Mouse (Mus musculus) hindbrain, embryonic 12.5 days (tissue): Measurements from ENCODE around the gene B9d2. TPM values are rescaled to one million over a fixed set of nuclear protein-coding genes. Genes with fewer than 3 reads are reported as not detected.
A peak's percentile ranks its signal among the peaks of the same experiment; 100 is the strongest.

Source experiments
- ATAC-seq: fragments of 200-750 bp; cut with Nextera tagmentation; 2 replicates; pipeline ENCODE4 v1.8.0; 2017; ENCODE audit warnings: moderate TSS enrichment; ENCODE audit not compliant: low FRiP score
- H3K27ac ChIP-seq: fragments of 300-500 bp; sonication (generic); 2 replicates; pipeline ENCODE4 v1.5.1; 2016; ENCODE audit warnings: mild to moderate bottlenecking
- H3K27me3 ChIP-seq: fragments of 300-500 bp; sonication (generic); 2 replicates; pipeline ENCODE4 v1.6.1; 2016; ENCODE audit warnings: mild to moderate bottlenecking
- H3K36me3 ChIP-seq: fragments of 300-500 bp; sonication (generic); 2 replicates; pipeline ENCODE4 v1.6.1; 2016; ENCODE audit warnings: mild to moderate bottlenecking
- H3K4me1 ChIP-seq: fragments of 300-500 bp; sonication (generic); 2 replicates; pipeline ENCODE4 v1.6.1; 2016
- H3K4me2 ChIP-seq: fragments of 300-500 bp; sonication (generic); replicated peaks from 2 replicates; pipeline ENCODE4 v1.6.1; 2016; ENCODE audit warnings: mild to moderate bottlenecking
- H3K4me3 ChIP-seq: fragments of 300-500 bp; sonication (generic); 2 replicates; pipeline ENCODE4 v1.5.1; 2016; ENCODE audit warnings: mild to moderate bottlenecking
- H3K9ac ChIP-seq: fragments of 300-500 bp; sonication (generic); 2 replicates; pipeline ENCODE4 v1.6.1; 2016; ENCODE audit warnings: mild to moderate bottlenecking, moderate library complexity
- H3K9me3 ChIP-seq: fragments of 300-500 bp; sonication (generic); replicated peaks from 2 replicates; pipeline ENCODE4 v1.6.1; 2016; ENCODE audit warnings: mild to moderate bottlenecking
- WGBS: fragments of 180-500 bp; shearing (Covaris S2); methylation state at CpG from one replicate; pipeline ENCODE4 v1.1.7; 2016; 5-methylcytosine and 5-hydroxymethylcytosine counted together
- polyA plus RNA-seq: library from polyadenylated mRNA; unstranded; fragments of >200 nt; fragmentation: Nextera tagmentation; extraction: Ambion mirVana; gene quantifications from 2 replicates; pipeline ENCODE4 v1.2.1, GENCODE M21; 2016

B9d2 gene
- polyA plus RNA-seq, 1 experiment from 2014 or later: 30.8 TPM

DNA sequence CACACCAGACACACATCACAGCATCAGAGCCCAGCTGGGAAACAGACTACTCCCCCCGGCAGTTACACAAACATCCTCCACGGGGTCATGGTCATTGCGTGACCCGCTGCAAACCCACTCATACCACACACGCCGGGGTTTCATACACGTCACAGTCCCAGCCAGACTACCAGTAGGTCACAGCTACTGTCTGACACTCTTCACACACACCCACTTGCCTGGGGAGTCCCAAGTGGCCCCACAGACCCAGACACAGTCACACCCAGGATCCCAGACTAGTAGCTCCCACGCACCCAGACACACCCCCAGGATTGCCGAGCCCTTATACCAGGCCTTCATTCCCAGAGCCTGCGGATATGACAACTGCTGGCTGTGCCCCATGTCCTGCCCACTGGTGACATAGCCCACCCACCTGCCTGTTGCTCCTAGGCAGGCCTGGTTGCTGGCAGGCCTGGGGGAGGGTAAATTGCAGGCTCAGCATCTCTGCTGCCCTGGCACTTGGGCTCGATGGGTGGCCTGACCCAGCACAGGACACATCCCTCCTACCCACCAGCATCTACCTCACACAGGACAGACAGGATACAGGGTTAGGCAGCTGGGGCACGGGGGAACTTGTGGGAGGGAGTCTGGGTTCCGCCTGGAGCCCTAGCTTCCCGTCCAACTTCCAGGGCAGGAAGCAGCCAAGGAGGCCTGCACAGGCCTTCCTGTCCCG is 27.2 kb downstream of the B9d2 start:
- no peak for ATAC-seq
- no peaks in the 10 kb centered on the region for H3K9me3 ChIP-seq
- no peak overlapping the region for H3K4me3 ChIP-seq
- H3K27me3 ChIP-seq: peaks cover 16% of the 10 kb centered on the region
- H3K27ac ChIP-seq: no peak overlapping the region
- peaks cover 47% of the 10 kb centered on the region for H3K4me1 ChIP-seq
- 0 out of 2 replicates have a peak overlapping the region, but pooled peaks have one; percentile 18 for H3K9ac ChIP-seq
- WGBS: 55% methylated on average over 15 of the region's 15 CpGs
- peaks cover 7% of the 10 kb centered on the region for H3K36me3 ChIP-seq
- H3K4me2 ChIP-seq: no peak overlapping the region

DNA sequence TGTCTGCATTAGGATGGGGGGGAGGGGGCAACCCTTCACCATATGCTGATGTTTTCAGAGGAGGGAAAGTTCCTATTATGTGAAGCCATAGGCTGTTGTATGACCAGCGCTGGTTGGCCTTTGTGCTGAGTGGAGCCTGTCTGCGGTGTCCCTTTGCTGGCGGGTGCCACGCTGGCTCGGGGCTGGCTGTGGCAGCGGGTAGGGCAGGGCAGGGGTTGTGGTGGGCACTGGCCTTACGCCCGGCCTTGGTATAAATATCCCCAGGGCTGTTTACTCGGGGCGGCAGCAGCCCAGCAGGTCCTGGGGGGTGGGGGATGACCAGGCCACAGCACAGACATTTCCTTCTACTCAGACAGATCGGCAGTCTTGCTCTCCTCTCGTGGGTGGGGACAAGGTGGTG is 29.4 kb downstream of the B9d2 start:
- peaks cover 29% of the 10 kb centered on the region for H3K36me3 ChIP-seq
- peak overlapping the region; percentile 49; the same call in 1 of the 2 replicates for H3K9ac ChIP-seq
- peaks cover 37% of the 10 kb centered on the region for H3K4me1 ChIP-seq
- no peak overlapping the region for H3K4me3 ChIP-seq
- no peaks in the 10 kb centered on the region for H3K9me3 ChIP-seq
- H3K27ac ChIP-seq: no peak overlapping the region
- peak overlapping the region; percentile 24 for H3K4me2 ChIP-seq
- H3K27me3 ChIP-seq: 0 out of 2 replicates have a peak, but pooled peaks cover 4% of the 10 kb centered on the region
- ATAC-seq: no peak
- 24% methylated on average over 12 of the region's 12 CpGs for WGBS

DNA sequence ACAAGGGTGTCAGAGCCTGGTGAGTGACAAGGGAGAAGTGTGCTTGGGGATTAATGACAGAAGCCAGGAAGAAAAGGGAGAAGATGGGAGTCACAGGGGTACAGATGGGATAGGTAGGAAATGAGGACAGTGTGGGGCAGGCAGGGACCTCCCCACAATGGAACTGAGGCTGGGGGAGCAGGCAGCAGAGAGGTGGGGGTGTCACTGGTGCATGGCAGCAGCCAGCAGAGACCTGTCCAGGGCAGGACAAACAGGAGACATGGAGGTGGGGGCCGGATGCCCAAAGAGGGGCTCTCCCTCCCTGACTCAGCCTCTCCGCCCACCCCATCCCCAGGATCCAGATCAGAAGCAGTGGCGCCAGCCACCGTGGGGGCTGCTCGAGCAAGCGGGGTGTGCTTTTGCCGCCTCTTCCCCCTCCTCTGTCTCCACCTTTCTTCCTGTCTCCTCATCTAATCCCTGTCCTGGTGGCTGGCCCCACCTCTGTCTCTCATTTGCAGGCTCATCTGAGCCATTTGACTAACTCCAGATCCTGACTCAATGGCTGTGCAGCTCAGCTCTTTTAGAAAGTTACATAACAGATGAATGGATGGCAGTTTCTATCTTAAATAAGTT is 30.0 kb downstream of the B9d2 start:
- peak; percentile 23; the same call in 1 of the 2 replicates for ATAC-seq
- Histone ChIP-seq H3K4me2 (peak overlapping the region; percentile 24), H3K9ac (peak overlapping the region; percentile 49), H3K4me3 (no peak overlapping the region), H3K27ac (no peak overlapping the region), H3K4me1 (peaks cover 36% of the 10 kb centered on the region), H3K9me3 (no peaks in the 10 kb centered on the region), H3K27me3 (no peaks in the 10 kb centered on the region), H3K36me3 (peaks cover 36% of the 10 kb centered on the region)
- WGBS: 10% methylated on average over 7 of the region's 7 CpGs

DNA sequence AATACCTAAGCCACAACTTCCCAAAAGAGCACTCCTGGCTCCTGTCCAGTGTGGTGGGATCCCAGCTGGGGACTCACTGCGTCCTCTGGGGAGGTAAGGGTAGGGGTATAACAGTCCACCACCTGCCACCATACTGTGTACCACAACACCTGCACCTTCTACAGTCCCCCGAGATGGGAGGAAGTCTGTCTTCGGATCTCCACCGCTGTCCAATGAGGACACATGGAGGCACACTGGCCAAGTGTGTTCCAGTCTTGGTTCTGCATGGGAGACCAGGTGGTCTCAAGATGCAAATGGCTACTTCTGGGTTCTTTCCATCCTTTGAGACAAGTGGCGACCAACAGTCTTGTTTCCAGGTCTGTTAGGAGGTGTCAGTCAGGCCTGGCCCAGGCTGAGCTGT is 30.6 kb downstream of the B9d2 start:
- peaks cover 41% of the 10 kb centered on the region for H3K36me3 ChIP-seq
- ATAC-seq: 0 out of 2 replicates have a peak, but pooled peaks have one; percentile 31
- H3K4me3 ChIP-seq: no peak overlapping the region
- no peaks in the 10 kb centered on the region for H3K9me3 ChIP-seq
- 66% methylated on average over 5 of the region's 5 CpGs for WGBS
- H3K4me1 ChIP-seq: peaks cover 36% of the 10 kb centered on the region
- no peaks in the 10 kb centered on the region for H3K27me3 ChIP-seq
- H3K27ac ChIP-seq: no peak overlapping the region
- no peak overlapping the region for H3K9ac ChIP-seq
- H3K4me2 ChIP-seq: no peak overlapping the region

DNA sequence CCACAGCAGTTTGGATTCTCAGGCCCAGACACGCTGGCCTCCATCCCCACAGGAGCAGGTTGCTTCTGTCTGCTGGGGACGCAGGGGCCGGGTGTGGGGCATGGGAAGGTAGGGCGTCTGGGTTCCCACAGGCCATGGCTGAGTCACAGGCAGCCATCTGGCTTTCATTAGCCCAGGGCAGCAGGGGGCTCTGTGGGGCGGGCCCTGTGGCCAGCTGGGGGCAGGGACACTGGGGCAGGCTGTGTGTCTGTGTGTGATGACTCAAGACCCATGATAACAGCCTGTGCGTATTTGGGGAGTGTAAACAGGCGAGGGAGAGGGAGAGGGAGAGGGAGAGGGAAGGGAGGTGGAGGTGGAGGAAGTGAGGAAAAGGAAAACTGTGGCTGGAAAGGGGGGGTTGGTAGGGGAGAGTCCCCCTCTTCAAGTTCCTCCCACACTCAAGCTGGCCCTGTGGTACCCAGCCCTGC is 31.2 kb downstream of the B9d2 start:
- 21% methylated on average over 7 of the region's 7 CpGs for WGBS
- no peaks in the 10 kb centered on the region for H3K27me3 ChIP-seq
- peak overlapping the region; percentile 40; the same call in 1 of the 2 replicates for H3K27ac ChIP-seq
- peak overlapping the region; percentile 33; the same call in 1 of the 2 replicates for H3K9ac ChIP-seq
- H3K36me3 ChIP-seq: peaks cover 42% of the 10 kb centered on the region
- H3K9me3 ChIP-seq: no peaks in the 10 kb centered on the region
- peaks cover 36% of the 10 kb centered on the region for H3K4me1 ChIP-seq
- no peak overlapping the region for H3K4me2 ChIP-seq
- H3K4me3 ChIP-seq: no peak overlapping the region
- peak; percentile 19 for ATAC-seq

DNA sequence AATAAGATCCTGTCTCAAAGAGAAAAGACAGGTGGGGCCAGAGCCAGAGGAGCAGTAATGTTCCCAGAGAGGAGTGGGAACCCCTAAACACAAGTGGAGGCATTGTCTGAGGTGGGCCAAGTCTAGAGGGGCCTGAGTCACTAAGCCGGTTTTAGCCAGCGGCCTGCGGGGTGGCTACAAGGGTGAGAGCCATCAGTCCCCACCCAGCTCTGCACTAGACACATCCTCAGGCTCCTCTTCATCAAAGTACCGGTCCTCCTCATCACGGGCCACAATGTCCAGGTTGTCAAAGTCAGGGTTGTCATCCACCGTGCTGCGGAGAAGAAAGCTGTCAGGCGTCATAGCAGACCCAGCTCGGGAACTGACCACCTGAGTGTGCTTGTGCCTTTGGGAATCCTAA is 32.2 kb downstream of the B9d2 start:
- Histone ChIP-seq H3K27ac (no peak overlapping the region), H3K4me1 (peaks cover 38% of the 10 kb centered on the region), H3K36me3 (peaks cover 42% of the 10 kb centered on the region), H3K9me3 (no peaks in the 10 kb centered on the region), H3K4me2 (no peak overlapping the region), H3K9ac (no peak overlapping the region), H3K4me3 (no peak overlapping the region), H3K27me3 (no peaks in the 10 kb centered on the region)
- ATAC-seq: no peak
- 93% methylated on average over 9 of the region's 9 CpGs for WGBS

DNA sequence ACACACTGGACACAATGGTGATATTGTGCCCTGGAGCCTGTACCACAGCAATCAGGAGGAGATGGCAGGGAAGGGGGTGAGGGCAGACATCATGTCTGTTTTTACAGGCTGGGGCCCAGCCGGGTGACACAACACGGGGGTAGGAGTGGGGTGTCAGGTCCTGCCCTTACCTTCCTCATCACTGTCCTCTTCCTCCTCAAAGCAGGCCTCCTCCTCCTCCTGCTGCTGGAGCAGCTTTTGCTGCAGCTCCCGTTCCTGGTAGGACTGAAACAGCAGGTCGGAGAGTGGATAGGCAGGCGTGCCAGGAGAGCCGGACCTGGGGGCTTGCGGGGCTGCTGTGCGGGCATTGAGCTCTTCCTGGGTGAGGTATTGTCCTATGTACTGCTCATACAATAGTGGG is 34.0 kb downstream of the B9d2 start:
- Histone ChIP-seq H3K4me2 (no peak overlapping the region), H3K36me3 (peaks cover 42% of the 10 kb centered on the region), H3K4me3 (no peak overlapping the region), H3K4me1 (peaks cover 46% of the 10 kb centered on the region), H3K27ac (no peak overlapping the region), H3K9me3 (no peaks in the 10 kb centered on the region), H3K9ac (no peak overlapping the region), H3K27me3 (no peaks in the 10 kb centered on the region)
- 90% methylated on average over 8 of the region's 8 CpGs for WGBS
- ATAC-seq: no peak

DNA sequence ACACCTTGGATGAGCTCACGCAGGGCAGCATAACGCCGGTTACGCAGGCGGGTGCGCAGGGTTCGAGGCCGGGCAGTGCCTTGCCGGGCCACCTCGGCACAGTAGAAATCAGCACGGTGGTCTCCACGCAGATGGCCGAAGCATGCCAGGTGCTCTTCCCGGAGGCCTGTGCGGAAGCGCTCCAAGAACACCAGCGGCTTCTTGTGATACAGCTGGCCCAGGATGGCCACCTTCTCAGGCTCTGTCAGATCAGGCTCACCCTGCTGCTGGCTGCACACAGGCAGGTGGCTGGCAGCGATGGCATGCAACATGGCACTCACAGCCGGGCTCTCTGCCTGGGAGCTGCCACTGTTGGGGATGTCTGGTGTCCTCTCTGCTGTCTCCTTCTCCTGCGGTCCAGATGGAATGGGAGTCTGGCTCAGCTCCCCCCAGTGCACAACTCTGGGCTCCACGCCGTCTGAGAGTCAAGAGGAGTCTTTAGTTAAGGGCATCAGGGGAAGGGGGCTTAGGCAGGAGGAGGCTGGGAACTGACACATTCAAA is 35.2 kb downstream of the B9d2 start:
- WGBS: 95% methylated on average over 22 of the region's 22 CpGs
- H3K9me3 ChIP-seq: no peaks in the 10 kb centered on the region
- H3K27ac ChIP-seq: no peak overlapping the region
- H3K27me3 ChIP-seq: no peaks in the 10 kb centered on the region
- H3K4me2 ChIP-seq: no peak overlapping the region
- H3K9ac ChIP-seq: no peak overlapping the region
- H3K4me1 ChIP-seq: peaks cover 36% of the 10 kb centered on the region
- no peak overlapping the region for H3K4me3 ChIP-seq
- no peak for ATAC-seq
- H3K36me3 ChIP-seq: peaks cover 49% of the 10 kb centered on the region

DNA sequence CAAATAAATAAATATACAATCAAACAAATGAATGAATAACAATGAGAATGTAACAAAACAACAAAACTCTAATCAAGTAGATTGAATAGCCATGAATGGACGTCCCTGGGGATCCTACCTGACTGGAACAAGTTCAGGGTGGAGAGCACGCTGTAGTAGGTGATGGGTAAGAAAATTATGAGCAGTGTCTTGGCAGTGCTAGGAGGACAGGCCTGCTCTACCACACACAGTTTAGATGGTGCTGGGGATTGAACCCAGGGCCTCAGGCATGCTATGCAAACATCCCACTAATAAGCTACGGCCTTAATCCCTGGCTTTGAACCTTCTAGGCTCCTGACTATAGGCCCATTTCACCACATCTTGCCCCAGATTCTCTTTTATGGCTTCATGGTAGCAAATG is 36.9 kb downstream of the B9d2 start:
- peaks cover 59% of the 10 kb centered on the region for H3K36me3 ChIP-seq
- no peak for ATAC-seq
- no peaks in the 10 kb centered on the region for H3K9me3 ChIP-seq
- H3K4me1 ChIP-seq: peaks cover 19% of the 10 kb centered on the region
- no peak overlapping the region for H3K9ac ChIP-seq
- H3K4me2 ChIP-seq: peak overlapping the region; percentile 84; the same call in 1 of the 2 replicates
- WGBS: 90% methylated on average over 3 of the region's 3 CpGs
- no peak overlapping the region for H3K4me3 ChIP-seq
- H3K27me3 ChIP-seq: no peaks in the 10 kb centered on the region
- H3K27ac ChIP-seq: no peak overlapping the region

DNA sequence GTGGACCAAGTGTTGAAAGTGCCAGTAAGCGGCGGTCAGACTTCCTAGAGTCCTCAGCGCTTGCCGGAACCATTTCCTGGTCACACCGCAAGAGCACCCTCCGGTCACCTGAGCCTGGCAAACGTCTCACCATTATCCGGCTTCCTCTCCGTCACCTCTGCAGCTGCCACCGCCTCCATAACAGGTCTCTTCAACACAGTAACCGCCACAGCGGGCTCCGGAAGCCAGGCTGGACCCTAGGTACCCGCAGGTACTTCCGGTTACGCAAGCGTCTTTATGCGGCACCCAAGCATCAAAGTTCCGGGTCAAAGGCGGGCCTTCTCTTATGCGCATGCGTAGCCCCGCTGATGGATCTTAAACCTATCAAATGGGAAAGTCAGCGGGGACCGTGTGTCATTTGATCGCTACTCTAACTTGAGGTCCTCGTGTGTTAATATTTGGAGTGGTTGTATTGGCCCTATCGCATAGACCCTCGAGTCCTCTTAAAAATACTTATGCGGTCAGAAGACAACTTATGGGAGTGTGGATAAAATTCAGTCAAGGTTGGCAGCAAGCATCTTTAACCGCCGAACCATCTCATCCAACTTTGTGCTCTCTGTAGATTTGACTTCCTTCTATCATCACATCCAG is 38.3 kb downstream of the B9d2 start, which contains the start of gene Ccdc97:
Gene Ccdc97, minus strand, starts transcription at position 301 of the 630 bp plus-strand sequence.
- no peaks in the 10 kb centered on the region for H3K27me3 ChIP-seq
- peak within 1 kb of the TSS; percentile 58 for H3K27ac ChIP-seq
- H3K4me2 ChIP-seq: peak within 1 kb of the TSS; percentile 84
- 5% methylated on average over 32 of the region's 32 CpGs for WGBS
- no peaks in the 10 kb centered on the region for H3K9me3 ChIP-seq
- H3K9ac ChIP-seq: peak within 1 kb of the TSS; percentile 58
- peaks cover 59% of the 10 kb centered on the region for H3K36me3 ChIP-seq
- peak; percentile 80 for ATAC-seq
- H3K4me3 ChIP-seq: peak within 1 kb of the TSS; percentile 55
- peaks cover 16% of the 10 kb centered on the region for H3K4me1 ChIP-seq

DNA sequence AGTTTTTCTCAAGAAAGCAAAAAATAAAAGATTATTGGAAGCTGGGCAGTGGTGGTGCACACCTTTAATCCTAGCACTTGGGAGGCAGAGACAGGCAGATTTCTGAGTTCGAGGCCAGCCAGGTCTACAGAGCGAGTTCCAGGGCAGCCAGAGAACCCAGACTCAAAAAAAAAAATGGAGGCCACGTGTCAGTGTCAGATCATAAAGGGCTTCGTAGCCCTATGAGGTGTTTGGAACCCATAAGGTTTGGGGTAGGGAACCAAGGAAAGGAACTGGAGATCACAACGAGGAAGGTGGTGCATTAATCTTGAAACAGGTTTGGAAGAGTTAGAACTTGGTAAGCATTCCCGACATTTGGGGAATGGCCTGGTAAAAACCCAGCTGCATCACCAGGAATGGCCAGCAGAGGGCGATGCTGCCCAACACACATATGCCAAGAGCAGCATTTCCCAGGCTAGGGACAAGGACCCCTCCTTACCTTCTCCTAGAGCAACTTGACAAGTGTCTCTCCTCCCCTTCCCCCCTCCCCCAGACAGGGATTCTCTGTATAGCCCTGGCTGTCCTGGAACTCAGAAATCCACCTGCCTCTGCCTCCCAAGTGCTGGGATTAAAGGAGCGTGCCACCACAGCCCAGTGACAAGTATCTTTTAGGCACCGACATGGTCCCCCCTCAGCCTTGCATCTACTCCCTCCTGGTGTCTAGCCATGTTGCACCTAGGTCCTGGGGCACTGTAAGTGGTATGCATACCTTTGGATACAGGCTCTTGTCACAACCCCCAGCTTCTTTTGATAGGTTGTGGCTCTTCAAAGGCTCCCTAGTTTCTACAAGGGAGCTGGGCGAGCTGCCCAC is 39.4 kb downstream of the B9d2 start:
- peak overlapping the region; percentile 84; the same call in 1 of the 2 replicates for H3K4me2 ChIP-seq
- H3K9me3 ChIP-seq: no peaks in the 10 kb centered on the region
- H3K4me1 ChIP-seq: peaks cover 16% of the 10 kb centered on the region
- H3K36me3 ChIP-seq: peaks cover 59% of the 10 kb centered on the region
- H3K9ac ChIP-seq: no peak overlapping the region
- no peak overlapping the region for H3K4me3 ChIP-seq
- H3K27me3 ChIP-seq: no peaks in the 10 kb centered on the region
- 65% methylated on average over 10 of the region's 10 CpGs for WGBS
- ATAC-seq: peak; percentile 39; the same call in 1 of the 2 replicates
- H3K27ac ChIP-seq: no peak overlapping the region
